Mouse (Mus musculus): Measurements from ENCODE around the gene 1600014C23Rik. TPM values are rescaled to one million over a fixed set of nuclear protein-coding genes. Genes with fewer than 3 reads are reported as not detected.

The 1600014C23Rik gene
- total RNA-seq, 2 experiments from 2014 or later = not detected

GRCm38 (mm10) chr17:45761902-45762301 lies 28.3 kb upstream of the 1600014C23Rik start:
- TF ChIP-seq CTCF (conservative IDR thresholded peaks at IDR 0.05) = no peak
- no peak for DNase-seq (ENCODE audit: low spot score in 2 of 2)
- Histone ChIP-seq H3K27ac (peak overlapping the region; percentile 69), H3K4me3 (no peak overlapping the region)

GRCm38 (mm10) chr17:45760965-45761645 lies 27.5 kb upstream of the 1600014C23Rik start:
- TF ChIP-seq CTCF (conservative IDR thresholded peaks at IDR 0.05) = no peak
- DNase-seq (ENCODE audit: low spot score in 2 of 2) = no peak
- Histone ChIP-seq H3K4me3 (no peak overlapping the region), H3K27ac (peak overlapping the region; percentile 69)

GRCm38 (mm10) chr17:45759751-45760150 lies 26.1 kb upstream of the 1600014C23Rik start:
- Histone ChIP-seq H3K4me3 (no peak overlapping the region), H3K27ac (no peak overlapping the region)
- TF ChIP-seq CTCF (conservative IDR thresholded peaks at IDR 0.05) = no peak
- no peak for DNase-seq (ENCODE audit: low spot score in 2 of 2)

- TF ChIP-seq CTCF (conservative IDR thresholded peaks at IDR 0.05) = no peak
- no peak for DNase-seq (ENCODE audit: low spot score in 2 of 2)
- H3K4me3 ChIP-seq = no peak overlapping the region
- no peak overlapping the region for H3K27ac ChIP-seq
Observed at GRCm38 (mm10) chr17:45758808-45759207, 25.2 kb upstream of the 1600014C23Rik start.

GRCm38 (mm10) chr17:45757932-45758331 lies 24.3 kb upstream of the 1600014C23Rik start:
- DNase-seq (ENCODE audit: low spot score in 2 of 2) = no peak
- no peak for TF ChIP-seq CTCF (conservative IDR thresholded peaks at IDR 0.05)
- Histone ChIP-seq H3K4me3 (no peak overlapping the region), H3K27ac (no peak overlapping the region)

- Histone ChIP-seq H3K27ac (no peak overlapping the region), H3K4me3 (no peak overlapping the region)
- no peak for DNase-seq (ENCODE audit: low spot score in 2 of 2)
- no peak for TF ChIP-seq CTCF (conservative IDR thresholded peaks at IDR 0.05)
Observed at GRCm38 (mm10) chr17:45756831-45757230, 23.2 kb upstream of the 1600014C23Rik start.

GRCm38 (mm10) chr17:45756391-45756790 lies 22.7 kb upstream of the 1600014C23Rik start:
- DNase-seq (ENCODE audit: low spot score in 2 of 2) = no peak
- no peak overlapping the region for H3K27ac ChIP-seq
- TF ChIP-seq CTCF (conservative IDR thresholded peaks at IDR 0.05) = no peak
- no peak overlapping the region for H3K4me3 ChIP-seq

GRCm38 (mm10) chr17:45754186-45754862 lies 20.7 kb upstream of the 1600014C23Rik start:
- Histone ChIP-seq H3K4me3 (peak overlapping the region; percentile 33), H3K27ac (peak overlapping the region; percentile 88)
- no peak for TF ChIP-seq CTCF (conservative IDR thresholded peaks at IDR 0.05)
- DNase-seq (ENCODE audit: low spot score in 2 of 2) = peak; percentile 71 to 82

- Histone ChIP-seq H3K27ac (peak overlapping the region; percentile 46; the same call in 1 of the 2 replicates), H3K4me3 (no peak overlapping the region)
- TF ChIP-seq CTCF (conservative IDR thresholded peaks at IDR 0.05) = no peak
- DNase-seq (ENCODE audit: low spot score in 2 of 2) = no peak
Observed at GRCm38 (mm10) chr17:45752678-45753077, 19.0 kb upstream of the 1600014C23Rik start.

- TF ChIP-seq CTCF (conservative IDR thresholded peaks at IDR 0.05) = no peak
- H3K27ac ChIP-seq = no peak overlapping the region
- DNase-seq (ENCODE audit: low spot score in 2 of 2) = no peak
- H3K4me3 ChIP-seq = no peak overlapping the region
Observed at GRCm38 (mm10) chr17:45752053-45752452, 18.4 kb upstream of the 1600014C23Rik start.

GRCm38 (mm10) chr17:45751359-45751758 lies 17.7 kb upstream of the 1600014C23Rik start:
- Histone ChIP-seq H3K27ac (no peak overlapping the region), H3K4me3 (no peak overlapping the region)
- no peak for DNase-seq (ENCODE audit: low spot score in 2 of 2)
- TF ChIP-seq CTCF (conservative IDR thresholded peaks at IDR 0.05) = no peak

- no peak overlapping the region for H3K4me3 ChIP-seq
- no peak for TF ChIP-seq CTCF (conservative IDR thresholded peaks at IDR 0.05)
- peak overlapping the region; percentile 10; the same call in 1 of the 2 replicates for H3K27ac ChIP-seq
- DNase-seq (ENCODE audit: low spot score in 2 of 2) = no peak
Observed at GRCm38 (mm10) chr17:45749100-45749499, 15.5 kb upstream of the 1600014C23Rik start.

GRCm38 (mm10) chr17:45747858-45748785 lies 14.5 kb upstream of the 1600014C23Rik start:
- DNase-seq (ENCODE audit: low spot score in 2 of 2) = peak in 1 of 2 experiments; percentile 71
- peak; percentile 85 for TF ChIP-seq CTCF (conservative IDR thresholded peaks at IDR 0.05)
- Histone ChIP-seq H3K4me3 (no peak overlapping the region), H3K27ac (no peak overlapping the region)
